Mouse (Mus musculus) macrophage (primary cell): ENCODE measurements around the gene Ankfy1. TPM values are rescaled to one million over a fixed set of nuclear protein-coding genes. Genes with fewer than 3 reads are reported as not detected.
A peak's percentile ranks its signal among the peaks of the same experiment; 100 is the strongest.

ENCODE experiments used
- H3K27ac ChIP-seq: fragments of 350-480 bp; formaldehyde crosslinking; 2 replicates; pipeline ENCODE4 v1.9.0; 2021
- H3K36me3 ChIP-seq: fragments of 350-480 bp; formaldehyde crosslinking; 2 replicates; pipeline ENCODE4 v1.9.0; 2021; ENCODE audit errors: inconsistent target
- H3K4me3 ChIP-seq: fragments of 350-480 bp; formaldehyde crosslinking; 2 replicates; pipeline ENCODE4 v1.9.0; 2021; ENCODE audit errors: inconsistent target
- H3K79me2 ChIP-seq: fragments of 350-480 bp; formaldehyde crosslinking; 2 replicates; pipeline ENCODE4 v1.9.0; 2021; ENCODE audit errors: inconsistent target
- WGBS: methylation state at CpG from one replicate; pipeline ENCODE4 v1.1.7; 2026; ENCODE audit warnings: inconsistent platforms; ENCODE audit not compliant: missing documents; 5-methylcytosine and 5-hydroxymethylcytosine counted together
- polyA plus RNA-seq: library from polyadenylated mRNA; stranded (reverse); fragments of 250-400 nt; gene quantifications from 3 replicates; pipeline ENCODE4 v1.2.4, GENCODE M21; 2018; ENCODE audit warnings: inconsistent platforms

Gene Ankfy1
- polyA plus RNA-seq, 1 experiment from 2014 or later: 49.5 TPM

DNA sequence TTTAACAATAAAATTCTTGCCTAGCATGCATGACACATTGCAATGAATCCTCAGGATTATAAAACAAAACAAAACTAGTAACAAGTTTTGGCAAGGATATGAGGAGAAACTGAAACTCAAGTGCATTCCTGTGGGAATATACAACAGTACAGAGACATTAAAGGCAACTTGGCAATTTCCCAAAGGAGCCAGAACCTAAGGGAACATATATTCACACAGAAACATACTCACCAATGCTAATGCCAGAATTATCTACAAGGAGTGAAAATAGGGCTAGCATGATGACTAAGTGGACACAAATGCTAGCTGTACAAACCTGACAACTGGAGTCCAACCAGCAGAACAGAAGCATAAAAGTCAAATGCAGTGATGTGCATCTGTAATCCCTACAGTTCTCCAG is 102.2 kb downstream of the Ankfy1 start:
- H3K27ac ChIP-seq: no peak overlapping the region
- no peaks in the 10 kb centered on the region for H3K36me3 ChIP-seq
- H3K79me2 ChIP-seq: peaks cover 7% of the 10 kb centered on the region
- H3K4me3 ChIP-seq: no peak overlapping the region

DNA sequence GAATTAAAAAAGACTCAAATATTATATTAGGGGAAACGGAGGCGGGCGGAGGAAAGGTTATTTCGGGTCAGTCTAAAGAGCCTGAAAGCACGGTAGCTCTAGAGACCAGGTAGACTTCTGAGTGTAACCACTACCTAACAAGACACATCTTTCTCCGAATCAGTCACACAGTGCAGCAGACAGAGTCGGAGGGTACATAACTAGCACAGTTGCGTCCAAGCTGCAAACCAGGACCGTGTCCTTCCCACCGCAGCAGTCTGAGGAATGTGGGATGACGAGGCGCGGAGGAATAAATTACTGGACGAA is 105.3 kb downstream of the Ankfy1 start:
- Histone ChIP-seq H3K27ac (peak overlapping the region; percentile 89), H3K4me3 (peak overlapping the region; percentile 81), H3K79me2 (peaks cover 37% of the 10 kb centered on the region), H3K36me3 (no peaks in the 10 kb centered on the region)
- WGBS: 12% methylated on average over 14 of the region's 14 CpGs

DNA sequence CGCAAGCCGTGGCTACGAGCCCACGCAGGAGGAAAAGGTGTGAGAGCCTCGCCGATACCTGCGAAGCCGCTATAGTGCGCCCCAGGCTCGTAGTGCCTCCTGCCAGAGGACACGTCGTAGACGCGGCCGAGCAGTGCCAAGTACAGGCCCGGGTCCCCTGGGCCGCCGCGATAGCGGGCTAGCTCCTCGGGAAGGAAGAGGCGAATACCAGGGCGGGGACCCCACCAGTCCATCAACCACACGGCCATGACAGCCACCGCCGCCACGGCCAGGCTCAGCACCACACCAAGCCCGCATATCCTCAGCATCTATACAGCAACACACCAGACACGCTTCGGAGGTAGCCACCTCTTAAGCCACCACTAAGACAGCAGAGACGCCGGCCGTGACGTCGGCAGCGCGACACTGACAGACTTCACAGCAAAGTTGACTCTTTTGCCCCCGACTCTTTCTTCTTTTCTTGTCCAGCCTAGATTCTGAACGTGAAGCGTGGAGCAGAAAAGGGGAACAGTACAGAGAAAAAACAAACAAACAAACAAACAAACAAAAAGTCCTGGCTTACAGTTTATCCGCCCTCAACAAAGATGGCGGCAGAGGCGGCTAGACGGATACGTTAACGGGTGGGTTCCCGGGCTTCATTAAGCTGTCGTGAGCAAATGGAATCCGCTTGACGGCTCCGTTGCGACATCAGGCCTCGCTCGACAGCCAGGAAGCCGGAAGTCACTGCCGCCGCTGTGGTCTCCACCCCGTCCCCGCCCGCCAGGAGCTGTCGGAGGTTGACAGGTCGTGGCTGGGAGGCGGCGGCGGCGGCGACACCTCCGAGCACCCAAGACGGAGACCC is 105.9 kb downstream of the Ankfy1 start, which contains the start of the genes Cyb5d2 and Zzef1:
Gene Cyb5d2 (minus strand): TSS at position 688 of the 841 bp plus-strand sequence.
Gene Zzef1 (plus strand): TSS at position 772 of the 841 bp plus-strand sequence.
- peak within 1 kb of the TSS; percentile 81 for H3K4me3 ChIP-seq
- H3K36me3 ChIP-seq: no peaks in the 10 kb centered on the region
- peaks cover 43% of the 10 kb centered on the region for H3K79me2 ChIP-seq
- 2% methylated on average over 56 of the region's 69 CpGs for WGBS
- H3K27ac ChIP-seq: peak within 1 kb of the TSS; percentile 89

DNA sequence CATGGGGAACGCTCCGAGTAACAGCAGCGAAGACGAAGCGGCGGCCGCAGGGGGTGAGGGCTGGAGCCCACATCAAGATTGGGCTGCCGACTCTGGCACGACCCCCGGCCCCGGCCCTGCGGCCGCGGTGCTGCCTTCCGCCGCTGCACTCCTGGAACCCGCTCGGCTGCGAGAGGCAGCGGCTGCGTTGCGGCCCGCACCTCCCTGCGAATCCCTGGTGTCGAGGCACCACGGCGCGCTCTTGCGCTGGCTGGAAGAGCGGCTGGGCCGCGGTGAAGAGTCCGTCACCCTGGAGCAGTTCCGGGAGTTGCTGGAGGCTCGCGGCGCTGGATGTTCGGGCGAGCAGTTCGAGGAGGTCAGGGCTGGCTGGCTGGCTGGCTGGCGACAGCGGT is 106.5 kb downstream of the Ankfy1 start:
- Histone ChIP-seq H3K4me3 (peak overlapping the region; percentile 81), H3K79me2 (peaks cover 49% of the 10 kb centered on the region), H3K36me3 (no peaks in the 10 kb centered on the region), H3K27ac (no peak overlapping the region)
- 2% methylated on average over 42 of the region's 42 CpGs for WGBS

DNA sequence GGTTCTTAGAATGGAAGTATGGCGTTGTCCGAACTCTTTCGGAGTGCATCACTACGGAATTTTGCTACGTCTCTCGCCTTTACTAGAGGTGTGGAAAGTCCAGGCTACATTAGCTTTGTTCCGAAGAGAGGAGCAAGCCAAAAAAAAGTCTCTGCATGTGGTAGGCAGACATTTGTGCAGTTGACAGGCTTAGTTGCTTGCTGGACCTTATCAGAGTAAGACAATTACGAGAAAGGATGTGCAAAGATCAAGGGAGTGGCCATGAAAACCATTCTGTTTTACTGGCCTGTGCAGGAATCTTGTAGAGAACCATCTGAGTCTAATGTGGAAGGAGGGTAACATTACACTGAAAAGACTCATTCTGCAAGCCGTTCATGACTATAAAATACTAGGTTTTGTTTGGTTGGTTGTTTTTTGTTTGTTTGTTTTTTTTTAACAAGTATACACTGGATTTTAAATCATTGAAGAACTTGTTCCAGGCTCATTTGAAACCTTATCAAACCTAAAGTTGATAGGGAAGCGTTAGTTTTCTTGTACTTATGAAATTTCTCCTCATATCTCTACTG is 107.0 kb downstream of the Ankfy1 start:
- H3K79me2 ChIP-seq: peaks cover 55% of the 10 kb centered on the region
- no peaks in the 10 kb centered on the region for H3K36me3 ChIP-seq
- H3K27ac ChIP-seq: no peak overlapping the region
- H3K4me3 ChIP-seq: peak overlapping the region; percentile 81
- WGBS: 16% methylated on average over 10 of the region's 10 CpGs

DNA sequence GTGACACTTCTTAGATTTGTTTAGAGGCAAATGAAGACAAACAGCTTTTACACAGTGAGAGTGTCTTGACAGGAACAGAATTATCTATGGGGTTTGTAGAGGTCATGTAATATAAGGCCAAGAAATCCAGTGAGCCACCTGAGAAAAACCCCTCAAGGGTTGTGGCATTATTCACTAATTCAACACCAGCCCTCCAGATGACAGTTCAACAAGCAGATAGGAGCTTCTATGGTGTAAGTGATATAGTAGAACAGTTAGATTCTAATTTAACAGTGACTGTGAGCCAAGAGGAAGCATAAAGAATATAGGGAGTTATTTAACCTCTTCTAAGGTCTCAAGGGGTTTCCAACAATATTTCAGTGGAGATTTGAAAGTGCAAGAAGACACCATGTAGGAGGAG is 108.3 kb downstream of the Ankfy1 start:
- Histone ChIP-seq H3K36me3 (no peaks in the 10 kb centered on the region), H3K27ac (no peak overlapping the region), H3K79me2 (peaks cover 67% of the 10 kb centered on the region), H3K4me3 (no peak overlapping the region)

DNA sequence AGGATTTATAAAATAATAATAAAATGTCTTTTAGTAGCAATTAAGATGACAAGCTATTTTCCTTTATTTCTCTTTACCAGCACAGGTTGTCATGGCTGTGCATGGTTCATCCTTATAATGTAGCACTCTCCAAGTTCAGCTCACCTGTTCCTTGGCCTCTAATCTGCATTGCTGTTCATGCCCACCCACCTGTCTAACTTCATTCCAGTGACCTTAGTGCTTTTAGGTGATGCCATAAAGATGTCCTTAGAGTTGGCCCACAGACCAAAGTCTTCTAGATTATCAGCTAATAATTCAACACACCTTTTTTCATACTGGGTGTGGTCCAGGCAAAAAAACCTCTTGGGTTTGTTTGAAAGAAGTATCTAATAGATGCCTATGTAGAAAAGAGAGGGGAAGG is 111.4 kb downstream of the Ankfy1 start:
- no peak overlapping the region for H3K4me3 ChIP-seq
- H3K36me3 ChIP-seq: no peaks in the 10 kb centered on the region
- no peak overlapping the region for H3K27ac ChIP-seq
- peaks cover 98% of the 10 kb centered on the region for H3K79me2 ChIP-seq

DNA sequence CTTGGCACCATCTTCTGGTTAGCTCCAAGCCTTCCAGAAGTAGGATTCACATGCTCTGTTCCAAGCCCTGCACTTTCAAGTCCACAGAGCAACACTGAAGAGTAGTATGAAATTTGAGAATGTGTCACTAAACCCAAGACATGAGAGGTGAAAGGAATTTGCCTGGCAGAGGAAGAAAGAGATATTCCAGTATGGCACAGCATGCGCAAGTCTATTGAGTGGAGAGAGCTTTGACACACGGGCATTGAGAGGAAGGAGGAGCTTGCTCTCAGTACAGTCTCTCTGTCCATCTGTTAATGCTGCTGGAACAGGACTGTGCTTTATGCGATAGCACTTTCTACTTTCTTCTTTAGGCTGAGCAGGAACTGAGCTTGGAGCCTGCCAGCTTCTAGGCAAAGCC is 113.2 kb downstream of the Ankfy1 start:
- WGBS: 85% methylated on average over 3 of the region's 3 CpGs
- peaks cover 100% of the 10 kb centered on the region for H3K79me2 ChIP-seq
- no peak overlapping the region for H3K27ac ChIP-seq
- H3K36me3 ChIP-seq: no peaks in the 10 kb centered on the region
- no peak overlapping the region for H3K4me3 ChIP-seq

DNA sequence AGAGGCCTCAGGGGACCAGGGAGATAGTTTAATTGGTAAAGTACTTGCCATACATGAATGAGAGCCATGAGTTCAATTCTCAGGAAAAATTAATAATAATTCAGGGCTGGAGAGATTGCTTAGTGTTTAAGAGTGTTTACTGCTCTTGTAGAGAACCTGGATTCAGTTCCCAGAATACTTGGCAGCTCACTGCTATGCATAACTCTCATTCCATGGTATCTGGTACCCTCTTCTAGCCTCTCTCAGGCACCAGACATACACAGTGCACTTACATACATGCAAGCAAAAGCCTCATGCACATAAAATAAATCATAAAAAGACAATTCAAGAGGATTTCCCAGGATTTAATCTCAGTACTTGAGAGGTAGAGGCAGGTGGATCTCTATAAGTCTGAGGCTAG is 114.8 kb downstream of the Ankfy1 start:
- Histone ChIP-seq H3K27ac (no peak overlapping the region), H3K79me2 (peaks cover 100% of the 10 kb centered on the region), H3K4me3 (no peak overlapping the region), H3K36me3 (no peaks in the 10 kb centered on the region)

DNA sequence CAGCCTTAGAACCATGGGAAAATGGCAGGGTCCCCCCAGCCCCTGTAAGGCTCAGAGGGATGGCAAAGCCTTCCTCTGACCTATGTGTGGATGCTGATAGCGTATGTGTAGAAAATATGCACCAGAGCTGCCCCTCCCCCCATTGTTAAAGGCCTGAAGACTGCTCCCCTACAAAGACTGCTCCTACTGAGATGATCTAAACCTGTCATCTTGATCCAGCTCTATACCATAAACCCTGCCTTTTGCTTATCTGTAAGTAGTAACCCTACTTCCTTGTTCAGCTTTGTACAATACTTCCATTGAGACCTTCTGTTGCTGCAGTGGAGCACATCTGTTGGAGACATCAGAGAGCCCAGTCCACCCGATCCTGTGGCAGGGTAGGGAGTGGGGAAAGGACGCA is 115.4 kb downstream of the Ankfy1 start:
- Histone ChIP-seq H3K79me2 (peaks cover 100% of the 10 kb centered on the region), H3K36me3 (no peaks in the 10 kb centered on the region), H3K4me3 (no peak overlapping the region), H3K27ac (no peak overlapping the region)
- WGBS: 97% methylated on average over 3 of the region's 3 CpGs

DNA sequence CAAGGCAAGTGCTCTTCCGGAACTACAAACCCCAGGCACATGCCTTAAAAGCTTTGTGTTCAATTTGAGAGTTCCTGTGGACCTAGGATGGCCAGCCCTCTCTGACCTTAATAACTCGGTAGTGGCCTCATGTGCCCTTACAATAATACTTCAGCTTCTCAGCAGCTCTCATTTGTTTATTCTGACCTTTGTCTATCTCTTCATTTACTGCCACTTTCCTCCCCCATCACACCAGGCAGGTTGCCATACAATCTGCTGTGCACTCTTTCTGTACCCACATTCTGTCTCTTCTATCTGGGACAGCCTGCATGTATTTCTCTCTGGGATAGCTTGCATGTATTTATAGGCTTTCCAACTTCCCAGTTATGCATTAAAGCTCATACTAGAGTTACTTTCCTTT is 116.8 kb downstream of the Ankfy1 start:
- Histone ChIP-seq H3K4me3 (no peak overlapping the region), H3K79me2 (peaks cover 99% of the 10 kb centered on the region), H3K36me3 (no peaks in the 10 kb centered on the region), H3K27ac (no peak overlapping the region)
- 93% methylated on average over 2 of the region's 2 CpGs for WGBS

DNA sequence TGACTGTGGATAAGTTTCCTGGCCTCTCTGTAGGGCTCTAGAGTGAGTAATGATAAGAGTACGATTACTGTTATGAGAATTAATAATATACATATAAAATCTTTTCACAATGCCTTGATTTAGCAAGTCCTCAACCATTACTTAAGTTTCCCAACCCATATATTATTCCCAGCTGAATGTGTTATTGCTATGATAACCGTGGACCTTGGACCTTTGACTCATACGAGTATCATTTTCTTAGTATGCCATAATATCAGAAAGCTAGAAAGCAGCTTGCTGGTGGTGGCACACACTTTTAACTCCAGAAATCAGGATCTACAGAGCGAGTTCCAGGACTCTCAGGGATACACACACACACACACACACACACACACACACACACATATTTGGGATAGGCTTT is 118.2 kb downstream of the Ankfy1 start:
- H3K4me3 ChIP-seq: no peak overlapping the region
- WGBS: 98% methylated on average over 3 of the region's 4 CpGs
- H3K79me2 ChIP-seq: peaks cover 85% of the 10 kb centered on the region
- no peaks in the 10 kb centered on the region for H3K36me3 ChIP-seq
- H3K27ac ChIP-seq: no peak overlapping the region

DNA sequence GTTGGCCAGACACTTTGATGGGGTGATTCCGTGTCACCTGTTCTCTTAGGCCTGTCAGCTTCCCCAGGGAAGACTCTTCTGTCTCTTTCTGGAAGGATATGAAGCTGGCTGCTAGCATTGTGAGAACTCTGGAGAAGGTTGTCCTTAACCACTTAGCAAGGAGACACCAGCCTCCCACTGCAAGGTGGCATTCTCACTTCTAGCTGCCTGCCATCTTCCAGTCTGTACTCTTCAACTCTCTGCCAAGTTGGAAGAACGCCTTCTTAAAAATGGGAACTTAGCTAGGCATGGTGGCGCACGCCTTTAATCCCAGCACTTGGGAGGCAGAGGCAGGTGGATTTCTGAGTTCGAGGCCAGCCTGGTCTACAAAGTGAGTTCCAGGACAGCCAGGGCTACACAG is 123.9 kb downstream of the Ankfy1 start:
- Histone ChIP-seq H3K27ac (no peak overlapping the region), H3K36me3 (no peaks in the 10 kb centered on the region), H3K79me2 (peaks cover 67% of the 10 kb centered on the region), H3K4me3 (no peak overlapping the region)
- 93% methylated on average over 3 of the region's 5 CpGs for WGBS

DNA sequence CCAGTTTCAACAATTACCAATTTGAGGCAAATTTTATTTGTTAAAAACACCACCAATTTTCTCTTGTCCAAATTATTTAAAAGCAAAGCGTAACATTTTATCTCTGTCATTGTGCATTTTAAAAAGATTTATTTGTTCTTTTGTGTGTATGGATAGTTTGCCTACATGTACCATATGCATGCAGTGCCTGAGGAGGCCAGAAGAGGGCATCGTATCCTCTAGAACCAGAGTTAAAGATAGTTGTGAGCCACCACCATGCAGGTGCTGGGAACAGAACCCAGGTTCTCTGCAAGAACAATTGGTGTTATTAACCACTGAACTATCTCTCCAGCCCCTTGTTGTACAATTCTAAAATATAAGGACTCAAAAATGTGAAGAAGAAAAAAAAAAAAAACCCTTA is 124.4 kb downstream of the Ankfy1 start:
- H3K79me2 ChIP-seq: peaks cover 62% of the 10 kb centered on the region
- WGBS: 96% methylated on average over 2 of the region's 2 CpGs
- H3K36me3 ChIP-seq: peaks cover 5% of the 10 kb centered on the region; the same call in 1 of the 2 replicates
- no peak overlapping the region for H3K27ac ChIP-seq
- no peak overlapping the region for H3K4me3 ChIP-seq

DNA sequence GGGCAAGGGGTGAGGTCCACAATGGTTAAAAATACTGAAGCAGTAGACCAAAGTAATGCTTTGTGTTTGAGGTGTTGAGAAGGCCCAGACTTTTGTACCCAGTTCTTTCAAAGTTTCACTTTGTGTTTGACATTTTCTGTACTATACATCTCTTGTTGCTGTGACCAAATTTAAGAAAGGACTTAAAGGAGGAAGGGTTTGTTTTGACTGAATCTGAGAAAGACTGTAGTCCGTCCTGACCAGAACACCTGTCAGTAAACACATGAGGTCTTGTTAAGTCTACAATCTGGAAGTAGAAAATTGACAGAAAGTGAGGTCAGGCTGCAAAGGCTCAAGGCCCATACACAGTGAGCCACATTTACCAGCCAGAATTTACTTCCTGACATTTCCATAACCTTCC is 127.1 kb downstream of the Ankfy1 start:
- WGBS: 100% methylated on average over 1 of the region's 1 CpGs
- Histone ChIP-seq H3K27ac (no peak overlapping the region), H3K36me3 (peaks cover 31% of the 10 kb centered on the region; the same call in 1 of the 2 replicates)

DNA sequence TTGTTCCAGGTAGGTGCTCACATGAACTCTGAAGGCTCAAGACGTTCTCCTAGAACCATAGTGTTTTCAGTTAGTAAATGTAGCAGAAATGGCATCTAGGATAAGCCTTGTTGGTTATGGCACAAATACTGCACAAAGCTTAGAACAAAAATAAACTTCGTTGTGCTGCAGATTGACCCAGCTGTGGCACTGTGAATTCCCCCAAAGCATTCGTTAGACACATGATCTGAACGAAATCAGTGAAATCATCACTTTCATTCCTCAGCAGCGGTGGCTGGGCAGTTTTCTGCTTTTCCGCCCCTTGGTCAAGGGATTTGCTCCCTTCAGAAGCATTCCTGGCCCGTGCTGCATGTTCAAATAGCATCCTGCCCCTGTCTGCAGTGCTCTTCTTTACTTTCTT is 128.3 kb downstream of the Ankfy1 start:
- H3K4me3 ChIP-seq: no peak overlapping the region
- H3K36me3 ChIP-seq: peaks cover 43% of the 10 kb centered on the region
- H3K27ac ChIP-seq: no peak overlapping the region
- WGBS: 90% methylated on average over 6 of the region's 7 CpGs
- peaks cover 39% of the 10 kb centered on the region; the same call in 1 of the 2 replicates for H3K79me2 ChIP-seq

More for the DNA sequence above, 127.1 kb downstream of the Ankfy1 start:
- Histone ChIP-seq H3K4me3 (no peak overlapping the region), H3K79me2 (peaks cover 40% of the 10 kb centered on the region; the same call in 1 of the 2 replicates)
